Mouse (Mus musculus): ENCODE measurements around the gene Commd6. TPM values are rescaled to one million over a fixed set of nuclear protein-coding genes. Genes with fewer than 3 reads are reported as not detected.

Gene Commd6
- polyA plus RNA-seq (2015; fragmentation: Nextera tagmentation; extraction: Ambion mirVana): 89.9 and 97.8 TPM in 2 replicates

DNA sequence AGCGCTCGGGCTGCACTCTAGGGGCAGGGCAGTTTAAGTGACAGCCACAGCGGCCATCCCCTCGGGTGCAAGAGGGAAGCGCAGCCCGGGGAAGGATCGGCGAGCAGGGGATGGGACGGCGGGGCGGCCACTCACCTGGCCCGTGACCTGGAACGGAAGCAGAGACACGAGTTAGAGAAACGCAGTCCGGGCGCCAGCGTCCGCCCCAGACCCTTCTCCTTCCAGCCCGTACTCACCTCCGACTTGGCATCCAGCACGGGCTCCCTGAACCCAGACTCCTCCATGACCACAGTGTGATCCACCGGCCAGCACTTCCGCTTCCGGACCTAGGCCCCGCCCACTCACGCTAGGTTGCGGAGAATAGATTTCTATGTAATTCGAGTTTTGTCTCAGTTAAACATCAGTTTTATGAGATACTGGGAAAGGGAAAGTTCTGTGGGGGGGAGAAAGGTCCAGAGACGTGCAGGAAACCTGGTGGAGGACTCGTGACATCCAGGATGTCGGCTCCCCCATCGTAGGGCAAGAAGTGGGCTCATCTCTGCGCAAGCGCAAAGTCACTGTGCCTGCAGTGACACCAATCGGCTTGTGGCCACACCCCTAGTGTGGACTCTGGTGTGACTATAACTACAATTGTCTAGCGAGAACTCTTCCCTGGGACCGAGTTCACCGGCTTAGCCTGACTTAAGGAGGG, at the start of gene Commd6:
TSS of gene Commd6 (minus strand) at position 534 of the 691 bp plus-strand sequence.
- Histone ChIP-seq H3K4me2 (peak within 1 kb of the TSS; percentile 72), H3K9me3 (no peaks in the 10 kb centered on the region), H3K27me3 (no peaks in the 10 kb centered on the region), H3K27ac (peak within 1 kb of the TSS; percentile 81), H3K36me3 (no peaks in the 10 kb centered on the region), H3K4me1 (peaks cover 5% of the 10 kb centered on the region; the same call in 1 of the 2 replicates), H3K4me3 (peak within 1 kb of the TSS; percentile 76), H3K9ac (peak within 1 kb of the TSS; percentile 83)
- ATAC-seq (ENCODE audit: insufficient number of reproducible peaks, insufficient read depth, low FRiP score, low TSS enrichment, low read depth): peak; percentile 95
- WGBS: under 1% methylated on average over 39 of the region's 39 CpGs

DNA sequence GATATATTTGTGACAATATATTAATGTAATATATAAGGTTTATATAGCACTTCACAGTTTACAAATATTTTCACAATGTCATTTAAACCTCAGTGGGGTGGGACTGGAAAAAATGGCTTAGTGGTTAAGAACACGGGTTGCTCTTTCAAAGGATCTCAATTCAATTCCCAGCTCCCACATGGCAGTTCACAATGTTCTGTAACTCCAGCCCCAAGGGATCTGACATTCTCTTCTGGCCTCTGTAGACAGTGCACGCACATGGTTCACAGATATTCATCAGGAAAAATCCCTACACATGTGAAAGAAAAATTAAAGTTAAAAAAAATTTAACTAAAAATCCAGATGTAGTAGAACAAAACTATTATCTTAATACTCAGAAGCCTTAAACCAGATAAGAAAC, 47.9 kb upstream of the Commd6 start:
- no peak overlapping the region for H3K9ac ChIP-seq
- no peaks in the 10 kb centered on the region for H3K4me1 ChIP-seq
- no peak overlapping the region for H3K27ac ChIP-seq
- WGBS: 75% methylated on average over 2 of the region's 2 CpGs
- no peaks in the 10 kb centered on the region for H3K27me3 ChIP-seq
- no peak overlapping the region for H3K4me3 ChIP-seq
- no peaks in the 10 kb centered on the region; the same call in 1 of the 2 replicates for H3K36me3 ChIP-seq
- no peak for ATAC-seq (ENCODE audit: insufficient number of reproducible peaks, insufficient read depth, low FRiP score, low TSS enrichment, low read depth)
- no peaks in the 10 kb centered on the region for H3K9me3 ChIP-seq
- H3K4me2 ChIP-seq: no peak overlapping the region

DNA sequence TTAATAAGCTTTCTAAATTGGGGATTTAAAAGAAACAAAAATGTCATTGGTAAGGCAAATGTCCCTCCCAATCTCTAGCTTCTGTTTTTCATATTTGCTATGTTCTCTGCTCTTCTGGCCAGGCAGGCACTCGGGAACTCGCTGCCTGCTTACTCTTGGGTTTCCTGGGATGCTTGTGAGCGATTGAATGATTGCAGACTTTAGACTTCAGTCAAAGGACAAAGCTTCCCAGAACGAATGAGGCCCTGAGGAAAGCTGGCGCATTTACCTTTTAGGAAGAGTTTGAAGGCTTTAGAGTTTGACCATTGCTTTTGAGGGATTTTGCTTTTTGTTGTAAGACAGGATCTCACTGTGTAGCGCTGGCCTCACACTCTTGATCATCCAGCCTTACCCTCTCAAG, 47.2 kb upstream of the Commd6 start:
- Histone ChIP-seq H3K9me3 (no peaks in the 10 kb centered on the region), H3K27me3 (no peaks in the 10 kb centered on the region), H3K4me2 (no peak overlapping the region), H3K27ac (no peak overlapping the region), H3K4me1 (no peaks in the 10 kb centered on the region), H3K9ac (no peak overlapping the region), H3K36me3 (no peaks in the 10 kb centered on the region; the same call in 1 of the 2 replicates), H3K4me3 (no peak overlapping the region)
- no peak for ATAC-seq (ENCODE audit: insufficient number of reproducible peaks, insufficient read depth, low FRiP score, low TSS enrichment, low read depth)
- 90% methylated on average over 6 of the region's 6 CpGs for WGBS

DNA sequence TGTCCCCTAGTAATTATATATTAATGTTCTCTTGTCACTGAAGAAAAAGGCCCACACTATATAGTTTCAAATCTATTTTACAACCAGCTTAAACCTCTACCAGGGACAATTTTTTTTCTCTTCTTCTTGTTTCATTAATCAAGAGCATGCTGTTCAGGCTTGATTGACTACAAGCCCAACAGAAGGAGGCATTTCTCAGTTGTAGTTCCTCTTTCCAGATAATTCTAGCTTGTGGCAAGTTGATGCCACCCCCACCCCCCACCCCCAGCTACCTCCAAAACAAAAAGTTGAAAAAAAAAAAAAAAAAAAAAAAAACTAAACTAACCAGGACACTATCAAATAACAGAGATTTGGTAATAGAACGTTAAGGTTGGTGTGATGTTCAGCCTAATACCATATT, 31.7 kb upstream of the Commd6 start:
- no peak overlapping the region for H3K27ac ChIP-seq
- H3K4me1 ChIP-seq: no peaks in the 10 kb centered on the region
- H3K4me3 ChIP-seq: no peak overlapping the region
- WGBS: 94% methylated on average over 1 of the region's 1 CpGs
- no peaks in the 10 kb centered on the region for H3K9me3 ChIP-seq
- ATAC-seq (ENCODE audit: insufficient number of reproducible peaks, insufficient read depth, low FRiP score, low TSS enrichment, low read depth): no peak
- no peaks in the 10 kb centered on the region for H3K27me3 ChIP-seq
- H3K9ac ChIP-seq: no peak overlapping the region
- peaks cover 31% of the 10 kb centered on the region for H3K36me3 ChIP-seq
- no peak overlapping the region for H3K4me2 ChIP-seq

DNA sequence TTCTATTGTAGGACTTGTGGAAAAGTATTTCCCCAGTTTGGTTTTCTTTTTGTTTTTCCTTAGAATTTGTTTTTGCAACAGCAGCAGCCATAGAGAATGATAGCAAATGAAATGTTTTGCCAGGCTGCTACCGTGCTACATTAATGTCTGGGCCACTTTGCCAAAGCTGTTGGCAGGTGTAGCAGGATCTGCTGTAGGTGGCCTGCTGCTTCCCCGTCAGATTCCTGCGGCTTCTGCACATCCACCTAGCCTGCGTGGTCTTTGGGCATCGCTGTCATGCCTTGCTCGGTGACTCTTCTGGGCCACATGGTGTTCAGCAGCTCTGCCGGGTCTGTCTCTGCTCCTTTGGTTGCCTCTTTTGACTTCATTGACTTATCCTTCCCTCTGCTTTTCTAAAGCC, 28.1 kb upstream of the Commd6 start:
- ATAC-seq (ENCODE audit: insufficient number of reproducible peaks, insufficient read depth, low FRiP score, low TSS enrichment, low read depth): no peak
- no peak overlapping the region for H3K4me3 ChIP-seq
- no peak overlapping the region for H3K9ac ChIP-seq
- H3K27me3 ChIP-seq: no peaks in the 10 kb centered on the region
- no peak overlapping the region for H3K27ac ChIP-seq
- H3K4me2 ChIP-seq: no peak overlapping the region
- 91% methylated on average over 7 of the region's 7 CpGs for WGBS
- peaks cover 29% of the 10 kb centered on the region for H3K36me3 ChIP-seq
- no peaks in the 10 kb centered on the region for H3K4me1 ChIP-seq
- H3K9me3 ChIP-seq: no peaks in the 10 kb centered on the region

DNA sequence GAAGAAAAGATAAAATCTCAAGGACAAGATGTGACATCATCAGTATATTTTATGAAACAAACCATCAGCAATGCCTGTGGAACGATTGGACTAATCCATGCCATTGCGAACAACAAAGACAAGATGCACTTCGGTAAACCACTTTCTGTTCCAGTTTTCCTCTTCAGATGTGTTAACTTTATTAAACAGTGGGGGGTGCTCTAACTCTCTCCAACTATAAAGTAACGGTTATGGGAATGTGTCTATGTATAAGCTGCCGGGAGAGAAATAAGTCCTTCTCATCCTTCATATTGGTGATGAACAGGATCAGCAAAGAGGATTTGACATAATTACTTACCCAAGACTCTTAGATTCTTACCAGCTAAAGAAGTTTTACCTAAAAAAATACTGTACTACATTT, 26.1 kb upstream of the Commd6 start:
- Histone ChIP-seq H3K4me2 (no peak overlapping the region), H3K27ac (no peak overlapping the region), H3K27me3 (no peaks in the 10 kb centered on the region), H3K4me1 (no peaks in the 10 kb centered on the region), H3K36me3 (peaks cover 29% of the 10 kb centered on the region), H3K9ac (no peak overlapping the region), H3K4me3 (no peak overlapping the region), H3K9me3 (no peaks in the 10 kb centered on the region)
- ATAC-seq (ENCODE audit: insufficient number of reproducible peaks, insufficient read depth, low FRiP score, low TSS enrichment, low read depth): no peak
- 83% methylated on average over 5 of the region's 5 CpGs for WGBS

DNA sequence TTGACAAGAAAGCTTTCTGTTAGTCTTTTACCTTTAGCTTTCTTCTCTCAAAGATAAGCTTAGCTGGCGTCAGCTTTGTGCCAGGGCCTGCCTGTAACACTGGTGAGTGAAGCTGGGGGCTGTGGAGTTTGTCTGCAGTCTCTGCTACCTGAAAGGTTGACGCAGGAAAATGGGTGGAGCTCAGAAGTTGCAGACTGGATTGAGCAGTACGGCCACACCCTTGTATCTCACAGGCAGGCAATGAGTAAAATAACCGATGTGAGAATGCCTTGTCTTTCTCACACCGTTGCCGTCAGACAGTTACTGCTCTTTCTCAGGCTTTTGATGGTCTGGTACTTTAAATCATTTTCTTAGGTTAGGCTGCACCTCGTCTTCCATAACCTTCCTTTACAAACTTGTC, 25.6 kb upstream of the Commd6 start:
- Histone ChIP-seq H3K9ac (no peak overlapping the region), H3K27me3 (no peaks in the 10 kb centered on the region), H3K9me3 (no peaks in the 10 kb centered on the region), H3K36me3 (peaks cover 30% of the 10 kb centered on the region), H3K4me2 (no peak overlapping the region), H3K4me1 (no peaks in the 10 kb centered on the region), H3K27ac (no peak overlapping the region), H3K4me3 (no peak overlapping the region)
- no peak for ATAC-seq (ENCODE audit: insufficient number of reproducible peaks, insufficient read depth, low FRiP score, low TSS enrichment, low read depth)
- WGBS: 85% methylated on average over 7 of the region's 7 CpGs

DNA sequence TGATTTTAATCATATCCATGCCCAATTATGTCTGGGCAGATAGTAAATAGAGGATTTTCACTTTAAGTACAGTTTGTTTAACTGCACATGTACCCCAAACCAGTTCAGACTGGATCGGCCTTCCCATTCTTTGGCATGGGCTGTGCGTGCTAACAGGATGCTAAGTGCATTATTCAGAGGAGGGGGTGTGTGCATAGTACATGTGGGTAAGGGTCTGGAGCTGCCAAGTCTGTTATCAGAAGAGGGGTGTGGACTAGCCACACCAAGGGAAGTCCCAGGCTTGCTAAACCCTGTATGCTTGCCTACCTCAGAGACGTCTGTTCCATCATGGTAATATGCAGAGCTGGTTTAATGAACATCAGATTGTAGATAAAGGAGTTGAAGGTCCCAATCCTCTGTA, 23.8 kb upstream of the Commd6 start:
- Histone ChIP-seq H3K4me2 (no peak overlapping the region), H3K27ac (no peak overlapping the region), H3K4me3 (no peak overlapping the region), H3K9ac (no peak overlapping the region), H3K36me3 (peaks cover 17% of the 10 kb centered on the region), H3K9me3 (no peaks in the 10 kb centered on the region), H3K27me3 (no peaks in the 10 kb centered on the region), H3K4me1 (no peaks in the 10 kb centered on the region)
- WGBS: 83% methylated on average over 3 of the region's 3 CpGs
- no peak for ATAC-seq (ENCODE audit: insufficient number of reproducible peaks, insufficient read depth, low FRiP score, low TSS enrichment, low read depth)

DNA sequence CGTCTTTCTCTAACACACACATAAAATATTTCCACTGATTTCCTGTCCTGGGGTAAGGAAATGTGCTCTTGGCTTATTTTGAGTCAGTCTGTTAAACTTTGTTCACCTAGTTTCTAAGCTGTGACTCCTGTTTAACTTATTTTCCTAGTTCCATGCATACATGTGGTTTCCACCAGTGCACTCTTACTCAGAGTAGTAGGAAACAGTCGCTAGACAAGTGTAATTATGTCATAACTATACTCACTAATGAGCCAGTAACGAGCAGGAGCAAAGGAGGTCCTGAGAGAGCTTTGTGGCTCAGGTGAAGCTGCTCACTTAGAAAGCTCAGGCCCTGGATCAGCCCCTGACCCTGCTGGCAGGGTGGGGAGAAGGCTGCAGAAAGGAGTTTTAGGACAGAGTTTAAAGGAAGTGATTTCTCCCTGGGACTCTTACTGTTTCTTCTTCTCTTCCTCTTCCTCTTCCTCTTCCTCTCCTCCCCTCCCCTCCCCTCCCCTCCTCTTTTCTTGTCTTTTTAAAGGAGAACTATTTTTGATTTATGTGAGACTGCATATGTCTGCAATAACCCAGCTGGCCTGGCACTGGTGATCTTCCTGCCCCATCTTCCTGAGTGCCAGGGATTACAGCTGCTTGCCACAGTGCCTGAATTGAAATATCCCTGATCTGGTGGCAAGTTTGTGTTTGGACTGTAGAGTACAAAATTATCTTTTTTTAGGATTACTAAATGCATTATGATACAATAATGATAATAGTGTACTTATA, 21.3 kb upstream of the Commd6 start:
- no peak overlapping the region for H3K27ac ChIP-seq

DNA sequence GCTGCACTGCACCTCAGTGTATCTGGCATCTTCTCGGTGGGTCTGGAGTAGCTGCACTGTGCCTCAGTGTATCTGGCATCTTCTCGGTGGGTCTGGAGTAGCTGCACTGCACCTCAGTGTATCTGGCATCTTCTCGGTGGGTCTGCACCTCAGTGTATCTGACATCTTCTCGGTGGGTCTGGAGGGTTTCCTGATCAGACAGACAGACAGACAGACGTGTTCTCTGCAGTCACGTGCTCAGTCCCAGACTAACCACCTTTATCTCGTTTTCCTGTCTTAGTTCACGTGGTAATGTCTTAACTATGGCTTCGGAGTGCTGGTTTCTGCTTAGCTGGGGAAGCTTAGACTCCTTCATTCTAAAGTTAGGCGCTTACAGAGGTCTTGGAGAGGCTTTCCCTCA, 15.8 kb upstream of the Commd6 start:
- H3K27ac ChIP-seq: no peak overlapping the region
- H3K9ac ChIP-seq: no peak overlapping the region
- peaks cover 10% of the 10 kb centered on the region; the same call in 1 of the 2 replicates for H3K36me3 ChIP-seq
- no peaks in the 10 kb centered on the region for H3K9me3 ChIP-seq
- 81% methylated on average over 10 of the region's 10 CpGs for WGBS
- no peak for ATAC-seq (ENCODE audit: insufficient number of reproducible peaks, insufficient read depth, low FRiP score, low TSS enrichment, low read depth)
- 0 out of 2 replicates have a peak, but pooled peaks cover 2% of the 10 kb centered on the region for H3K4me1 ChIP-seq
- no peak overlapping the region for H3K4me2 ChIP-seq
- H3K27me3 ChIP-seq: no peaks in the 10 kb centered on the region
- no peak overlapping the region for H3K4me3 ChIP-seq

More for the DNA sequence above, 21.3 kb upstream of the Commd6 start:
- WGBS: 62% methylated on average over 3 of the region's 3 CpGs
- Histone ChIP-seq H3K27me3 (no peaks in the 10 kb centered on the region), H3K9me3 (no peaks in the 10 kb centered on the region), H3K36me3 (peaks cover 13% of the 10 kb centered on the region; the same call in 1 of the 2 replicates), H3K4me3 (no peak overlapping the region), H3K4me2 (no peak overlapping the region), H3K9ac (no peak overlapping the region), H3K4me1 (no peaks in the 10 kb centered on the region)
- no peak for ATAC-seq (ENCODE audit: insufficient number of reproducible peaks, insufficient read depth, low FRiP score, low TSS enrichment, low read depth)

DNA sequence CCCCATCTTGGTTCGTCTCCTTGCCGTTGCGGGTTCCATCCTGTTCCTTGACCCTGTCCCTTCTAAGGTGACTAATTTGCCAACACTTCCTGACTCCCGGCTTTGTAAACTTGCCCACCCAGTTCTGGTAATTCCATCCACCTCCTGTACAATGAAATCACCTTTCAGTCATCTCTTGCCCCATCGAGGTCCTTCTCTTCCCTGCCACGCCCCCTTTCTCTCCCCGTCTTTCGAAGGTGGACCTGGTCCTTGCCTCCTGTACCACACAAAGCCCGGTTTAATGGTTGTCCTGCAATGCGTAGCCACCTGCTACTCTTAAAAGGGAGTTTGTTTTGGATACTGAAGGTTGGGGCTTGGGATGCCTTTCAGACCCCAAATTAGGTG, 14.0 kb upstream of the Commd6 start:
- WGBS: under 1% methylated on average over 10 of the region's 10 CpGs
- H3K4me3 ChIP-seq: peak overlapping the region; percentile 97

More for the DNA sequence above, 14.0 kb upstream of the Commd6 start:
- Histone ChIP-seq H3K4me1 (0 out of 2 replicates have a peak, but pooled peaks cover 2% of the 10 kb centered on the region), H3K27ac (no peak overlapping the region), H3K27me3 (no peaks in the 10 kb centered on the region), H3K36me3 (0 out of 2 replicates have a peak, but pooled peaks cover 6% of the 10 kb centered on the region), H3K9me3 (no peaks in the 10 kb centered on the region), H3K9ac (peak overlapping the region; percentile 89), H3K4me2 (peak overlapping the region; percentile 85)
- no peak for ATAC-seq (ENCODE audit: insufficient number of reproducible peaks, insufficient read depth, low FRiP score, low TSS enrichment, low read depth)

Measured in embryonic facial prominence, embryonic 13.5 days (tissue).